ENCODE assay signal across 8 mouse cellular contexts in genomic region chr2:39325715-39326493, GRCm38 (mm10).
DNase-seq lines count a peak whose midpoint lies in the region; ATAC-seq lines count a peak whose summit lies in the region.

No protein-coding gene starts in this region.

- no peaks in the 10 kb centered on the region for H3K27me3 ChIP-seq in heart, embryonic 15.5 days

- H3K27ac ChIP-seq in heart, embryonic 15.5 days = no peak overlapping the region

- H3K4me1 ChIP-seq in heart, embryonic 15.5 days (replicated peaks) = no peaks in the 10 kb centered on the region

- peak overlapping the region; percentile 35 for H3K4me3 ChIP-seq in heart, embryonic 15.5 days

- no peak overlapping the region for H3K9ac ChIP-seq in heart, embryonic 15.5 days

- H3K4me2 ChIP-seq in heart, embryonic 15.5 days = peak overlapping the region; percentile 54

- ATAC-seq in heart, embryonic 15.5 days (replicated peaks; ENCODE audit: insufficient number of reproducible peaks, insufficient read depth, low FRiP score, low read depth) = no peak
- peak; percentile 72 for ATAC-seq in megakaryocyte progenitor cell, adult 5-6 weeks (replicated peaks; ENCODE audit: poor library complexity)
- ATAC-seq in monocyte, adult 5-6 weeks (replicated peaks; ENCODE audit: insufficient number of reproducible peaks, low FRiP score, low TSS enrichment, poor library complexity, severe bottlenecking) = no peak

- H3K9me3 ChIP-seq in heart, embryonic 15.5 days (replicated peaks) = no peaks in the 10 kb centered on the region

- WGBS in heart, embryonic 15.5 days = 38% methylated on average over 9 of the region's 9 CpGs

- DNase-seq in adrenal gland, adult (ENCODE audit: inconsistent age in 2 of 2, low spot score in 1 of 2) = peak; percentile 4 to 57
- no peak for DNase-seq in adrenal gland, postnatal 4 days (ENCODE audit: low spot score in 2 of 2)
- peak; percentile 59 for DNase-seq in CD4-positive, CD25-positive, alpha-beta regulatory T cell, adult 2 months (ENCODE audit: low read depth, low spot score)
- no peak for DNase-seq in layer of hippocampus, postnatal 25 days (ENCODE audit: extremely low spot score in 1 of 2, low spot score in 1 of 2)
- no peak for DNase-seq in ovary, adult 18-20 months (ENCODE audit: low spot score)

- H3K36me3 ChIP-seq in heart, embryonic 15.5 days = no peaks in the 10 kb centered on the region

Comparison
In these comparisons a context has a peak if more than half of its experiments do, and no peak if none do; other contexts are left out.
1. DNase-seq: peak in adrenal gland, adult (2 of 2) and CD4-positive, CD25-positive, alpha-beta regulatory T cell, adult 2 months (single experiment); none in adrenal gland, postnatal 4 days (0 of 2), layer of hippocampus, postnatal 25 days (0 of 2) and ovary, adult 18-20 months (single experiment).